Mouse (Mus musculus): Measurements from ENCODE around the gene Zfp652. TPM values are rescaled to one million over a fixed set of nuclear protein-coding genes. Genes with fewer than 3 reads are reported as not detected.
"Not testable (repeated sequence)": the region's sequence is repeated elsewhere in the genome, so short reads cannot be mapped to it uniquely, and the experiment has no call there.

The Zfp652 gene
- polyA plus RNA-seq (2012; rRNA removed): 35.6 and 40.4 TPM in 2 replicates

- no peak for TF ChIP-seq CTCF (IDR thresholded peaks at IDR 0.05; ENCODE audit: insufficient read depth, low read length)
- TF ChIP-seq POLR2A (IDR thresholded peaks at IDR 0.05; ENCODE audit: borderline replicate concordance, extremely low read depth, low read depth, low read length): no peak; the same call in 1 of the 2 replicates
- peak; percentile 88 for DNase-seq
- H3K4me3 ChIP-seq (replicated peaks; ENCODE audit: extremely low read depth, low read depth, low read length): peak within 1 kb of the TSS; percentile 94
- under 1% methylated on average over 48 of the region's 103 CpGs for WGBS
- peaks cover 17% of the 10 kb centered on the region for H3K4me1 ChIP-seq (ENCODE audit: control insufficient read depth, insufficient read depth, low read length)
These were observed at the start of gene Zfp652 for GRCm38 (mm10) chr11:95712563-95713224. Zfp652 (plus strand) TSS chr11:95712673.

- Histone ChIP-seq H3K4me3 (replicated peaks; ENCODE audit: extremely low read depth, low read depth, low read length) (peak within 1 kb of the TSS; percentile 90), H3K4me1 (ENCODE audit: control insufficient read depth, insufficient read depth, low read length) (peaks cover 4% of the 10 kb centered on the region; the same call in 1 of the 2 replicates)
- peak; percentile 52; the same call in 1 of the 2 replicates for TF ChIP-seq POLR2A (IDR thresholded peaks at IDR 0.05; ENCODE audit: borderline replicate concordance, extremely low read depth, low read depth, low read length)
- no peak for TF ChIP-seq CTCF (IDR thresholded peaks at IDR 0.05; ENCODE audit: insufficient read depth, low read length)
- DNase-seq: peak; percentile 87
- under 1% methylated on average over 25 of the region's 25 CpGs for WGBS
These were observed 45.8 kb upstream of the Zfp652 start, which contains the start of gene Phb for GRCm38 (mm10) chr11:95666529-95667149. Phb (plus strand) TSS chr11:95666957.

- no peak for DNase-seq
- WGBS: under 1% methylated on average over 11 of the region's 11 CpGs
- TF ChIP-seq POLR2A (IDR thresholded peaks at IDR 0.05; ENCODE audit: borderline replicate concordance, extremely low read depth, low read depth, low read length) (no peak), CTCF (IDR thresholded peaks at IDR 0.05; ENCODE audit: insufficient read depth, low read length) (no peak)
- Histone ChIP-seq H3K4me1 (ENCODE audit: control insufficient read depth, insufficient read depth, low read length) (peaks cover 4% of the 10 kb centered on the region; the same call in 1 of the 2 replicates), H3K4me3 (replicated peaks; ENCODE audit: extremely low read depth, low read depth, low read length) (peak overlapping the region; percentile 90)
These were observed 45.3 kb upstream of the Zfp652 start for GRCm38 (mm10) chr11:95667177-95667576.

- 90% methylated on average over 7 of the region's 7 CpGs for WGBS
- not testable (repeated sequence) for DNase-seq; H3K4me3 ChIP-seq (replicated peaks; ENCODE audit: extremely low read depth, low read depth, low read length)
These were observed 44.4 kb upstream of the Zfp652 start for GRCm38 (mm10) chr11:95668086-95668485.

GRCm38 (mm10) chr11:95675498-95675897, 37.0 kb upstream of the Zfp652 start:
- no peaks in the 10 kb centered on the region for H3K4me1 ChIP-seq (ENCODE audit: control insufficient read depth, insufficient read depth, low read length)
- WGBS: 93% methylated on average over 14 of the region's 14 CpGs
- no peak overlapping the region for H3K4me3 ChIP-seq (replicated peaks; ENCODE audit: extremely low read depth, low read depth, low read length)
- no peak for DNase-seq
- TF ChIP-seq CTCF (IDR thresholded peaks at IDR 0.05; ENCODE audit: insufficient read depth, low read length) (no peak), POLR2A (IDR thresholded peaks at IDR 0.05; ENCODE audit: borderline replicate concordance, extremely low read depth, low read depth, low read length) (no peak)

More at GRCm38 (mm10) chr11:95668086-95668485, 44.4 kb upstream of the Zfp652 start:
- H3K4me1 ChIP-seq (ENCODE audit: control insufficient read depth, insufficient read depth, low read length): not testable (repeated sequence)

GRCm38 (mm10) chr11:95676307-95676706, 36.2 kb upstream of the Zfp652 start:
- Histone ChIP-seq H3K4me3 (replicated peaks; ENCODE audit: extremely low read depth, low read depth, low read length) (no peak overlapping the region), H3K4me1 (ENCODE audit: control insufficient read depth, insufficient read depth, low read length) (no peaks in the 10 kb centered on the region)
- peak; percentile 20 for DNase-seq
- TF ChIP-seq CTCF (IDR thresholded peaks at IDR 0.05; ENCODE audit: insufficient read depth, low read length) (no peak), POLR2A (IDR thresholded peaks at IDR 0.05; ENCODE audit: borderline replicate concordance, extremely low read depth, low read depth, low read length) (no peak)
- 40% methylated on average over 6 of the region's 6 CpGs for WGBS

GRCm38 (mm10) chr11:95677925-95678701, 34.4 kb upstream of the Zfp652 start:
- Histone ChIP-seq H3K4me1 (ENCODE audit: control insufficient read depth, insufficient read depth, low read length) (no peaks in the 10 kb centered on the region), H3K4me3 (replicated peaks; ENCODE audit: extremely low read depth, low read depth, low read length) (no peak overlapping the region)
- TF ChIP-seq POLR2A (IDR thresholded peaks at IDR 0.05; ENCODE audit: borderline replicate concordance, extremely low read depth, low read depth, low read length): no peak
- no peak for TF ChIP-seq CTCF (IDR thresholded peaks at IDR 0.05; ENCODE audit: insufficient read depth, low read length)
- 83% methylated on average over 14 of the region's 14 CpGs for WGBS
- no peak for DNase-seq

- TF ChIP-seq POLR2A (IDR thresholded peaks at IDR 0.05; ENCODE audit: borderline replicate concordance, extremely low read depth, low read depth, low read length) (no peak), CTCF (IDR thresholded peaks at IDR 0.05; ENCODE audit: insufficient read depth, low read length) (no peak)
- peaks cover 3% of the 10 kb centered on the region for H3K4me1 ChIP-seq (ENCODE audit: control insufficient read depth, insufficient read depth, low read length)
- 64% methylated on average over 9 of the region's 9 CpGs for WGBS
- no peak overlapping the region for H3K4me3 ChIP-seq (replicated peaks; ENCODE audit: extremely low read depth, low read depth, low read length)
- no peak for DNase-seq
These were observed 30.4 kb upstream of the Zfp652 start for GRCm38 (mm10) chr11:95681995-95682601.

- Histone ChIP-seq H3K4me3 (replicated peaks; ENCODE audit: extremely low read depth, low read depth, low read length) (no peak overlapping the region), H3K4me1 (ENCODE audit: control insufficient read depth, insufficient read depth, low read length) (peaks cover 3% of the 10 kb centered on the region)
- no peak for DNase-seq
- TF ChIP-seq POLR2A (IDR thresholded peaks at IDR 0.05; ENCODE audit: borderline replicate concordance, extremely low read depth, low read depth, low read length): no peak
- TF ChIP-seq CTCF (IDR thresholded peaks at IDR 0.05; ENCODE audit: insufficient read depth, low read length): no peak
- WGBS: 73% methylated on average over 3 of the region's 3 CpGs
These were observed 29.5 kb upstream of the Zfp652 start for GRCm38 (mm10) chr11:95682946-95683345.

Data from lung, adult 2 months (tissue).